Mouse (Mus musculus) brain, embryonic 14.5 days (tissue): ENCODE measurements around the gene Tln1.

Experiments used
- CTCF ChIP-seq: fragments of 200-500 bp; IDR thresholded peaks from 2 replicates; pipeline ENCODE4 v1.5.1; 2012; ENCODE audit warnings: inconsistent platforms, mild to moderate bottlenecking, moderate library complexity, borderline replicate concordance; ENCODE audit not compliant: insufficient read depth, insufficient read length; ENCODE audit errors: extremely low read depth
- POLR2A ChIP-seq: fragments of 200-500 bp; IDR thresholded peaks from 2 replicates; pipeline ENCODE4 v1.6.1; 2012; ENCODE audit warnings: mild to moderate bottlenecking, inconsistent platforms, borderline replicate concordance; ENCODE audit not compliant: poor library complexity, insufficient read depth, insufficient read length, severe bottlenecking; ENCODE audit errors: extremely low read depth

- no peak for TF ChIP-seq CTCF
- no peak for TF ChIP-seq POLR2A
Observed at GRCm38 (mm10) chr4:43497405-43497804, 65.1 kb downstream of the Tln1 start.
